Mouse (Mus musculus): ENCODE results near the gene Fbxo21.

Gene Fbxo21

DNA sequence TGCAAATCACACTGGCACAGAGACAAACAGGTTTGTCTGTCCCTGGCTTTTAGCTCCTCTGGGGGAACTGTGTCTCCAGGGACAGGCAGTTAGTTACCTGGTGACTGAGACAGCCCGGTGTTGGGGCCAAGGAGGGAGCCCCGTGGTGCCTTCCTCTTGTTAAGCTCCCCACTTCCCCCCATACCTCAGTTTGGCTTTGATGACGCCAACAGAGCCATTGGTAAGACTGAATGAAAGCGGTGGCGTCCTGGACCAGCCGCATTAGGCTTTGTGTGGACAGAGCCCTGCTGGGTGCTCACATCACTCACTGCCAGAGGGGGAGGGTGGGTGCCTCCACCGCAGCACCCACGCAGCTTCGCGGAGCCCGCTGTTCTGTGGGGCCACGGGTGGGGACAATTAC lies 49.4 kb downstream of the Fbxo21 start:
- DNase-seq: no peak

GRCm38 (mm10) chr5:118026343-118026742 lies 49.8 kb downstream of the Fbxo21 start:
- DNase-seq: no peak

- DNase-seq: no peak
Observed at GRCm38 (mm10) chr5:118027101-118027697, 50.7 kb downstream of the Fbxo21 start.

DNA sequence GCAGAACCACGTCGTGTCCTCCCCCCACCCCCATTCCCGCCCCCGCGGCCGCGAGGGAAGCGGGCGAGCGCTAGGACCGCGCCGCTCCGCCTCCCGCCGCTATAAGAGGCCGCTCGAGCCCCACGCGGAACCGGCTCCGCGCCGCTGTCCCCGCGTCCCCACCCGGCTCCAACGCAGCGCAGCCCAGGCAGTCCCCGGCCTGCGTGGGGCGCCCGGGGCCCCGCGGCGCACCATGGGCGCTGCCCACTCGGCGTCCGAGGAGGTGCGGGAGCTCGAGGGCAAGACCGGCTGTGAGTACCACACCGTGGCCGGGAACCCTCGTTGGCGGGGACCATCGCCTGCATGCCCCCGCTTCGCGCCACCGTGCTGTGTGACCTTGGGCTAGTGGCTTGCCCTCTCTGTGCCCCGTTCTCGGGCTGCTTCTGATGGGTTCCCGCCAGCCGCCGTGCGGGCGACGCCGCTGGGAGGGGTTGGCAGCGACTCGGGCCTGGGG lies 51.2 kb downstream of the Fbxo21 start, which contains the start of gene Tesc:
Tesc (plus strand) TSS at position 46 of the 493 bp plus-strand sequence.
- DNase-seq: no peak

GRCm38 (mm10) chr5:118028191-118029034 lies 51.9 kb downstream of the Fbxo21 start:
- DNase-seq: no peak

DNA sequence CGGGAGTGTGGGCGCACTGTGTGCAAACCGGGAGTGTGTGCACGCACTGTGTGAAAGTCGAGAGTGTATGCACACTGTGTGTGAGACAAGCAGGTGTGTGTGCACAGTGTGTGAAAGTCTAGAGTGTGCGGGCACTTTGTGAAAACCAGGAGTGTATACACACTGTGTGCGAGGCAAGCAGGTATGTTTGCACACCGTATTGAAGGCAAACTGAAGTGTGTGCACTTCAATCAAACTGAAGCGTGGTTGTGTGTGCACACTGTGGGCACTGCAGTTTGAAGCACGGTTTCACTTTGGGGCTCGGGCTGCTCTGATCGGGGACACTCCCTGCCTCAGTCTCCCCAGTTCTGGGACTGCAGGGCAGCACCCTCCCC lies 52.5 kb downstream of the Fbxo21 start:
- DNase-seq: no peak

DNA sequence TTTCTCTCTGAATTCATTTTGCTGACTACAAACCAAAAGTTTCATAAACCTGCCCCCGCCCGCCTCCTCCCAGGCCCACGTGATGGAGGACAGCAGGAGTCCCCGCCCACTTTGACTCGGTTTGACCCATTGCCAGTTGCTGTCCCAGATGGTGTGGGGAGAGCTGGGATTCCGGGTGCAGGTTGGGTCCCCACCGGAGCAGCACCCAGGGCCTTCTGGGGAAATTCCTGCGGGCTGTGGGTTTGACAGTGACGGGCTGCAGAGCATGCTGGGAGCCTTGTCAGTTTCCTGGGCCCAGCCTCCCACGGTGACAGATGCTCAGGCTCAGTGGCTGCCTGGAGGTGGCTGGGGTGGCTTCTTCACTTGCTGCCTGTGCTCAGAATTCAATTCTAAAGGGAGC lies 52.9 kb downstream of the Fbxo21 start:
- DNase-seq: peak; percentile 12

- DNase-seq: no peak
Observed at GRCm38 (mm10) chr5:118030022-118030675, 53.6 kb downstream of the Fbxo21 start.

DNA sequence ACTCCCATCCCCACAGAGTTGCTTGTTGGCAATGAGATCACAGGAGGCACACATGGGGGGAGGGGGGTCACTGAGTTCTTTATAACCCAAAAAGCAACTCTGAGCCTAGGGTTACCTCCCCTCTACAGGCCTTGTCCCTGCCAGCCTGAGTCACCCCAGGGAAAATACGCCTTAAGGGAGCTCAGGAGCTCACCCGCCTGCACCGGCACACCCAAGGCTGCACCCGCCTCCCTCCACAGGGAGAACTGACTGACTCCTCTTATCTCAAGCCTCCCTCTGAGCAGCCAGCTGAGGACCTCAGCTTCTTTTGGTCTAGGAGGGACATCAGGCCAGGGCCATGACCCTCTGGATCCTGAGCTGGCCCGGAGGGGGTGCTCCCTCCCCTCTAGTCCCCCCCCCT lies 54.5 kb downstream of the Fbxo21 start:
- no peak for DNase-seq

- DNase-seq: no peak
Observed at GRCm38 (mm10) chr5:118031508-118031907, 55.0 kb downstream of the Fbxo21 start.

DNA sequence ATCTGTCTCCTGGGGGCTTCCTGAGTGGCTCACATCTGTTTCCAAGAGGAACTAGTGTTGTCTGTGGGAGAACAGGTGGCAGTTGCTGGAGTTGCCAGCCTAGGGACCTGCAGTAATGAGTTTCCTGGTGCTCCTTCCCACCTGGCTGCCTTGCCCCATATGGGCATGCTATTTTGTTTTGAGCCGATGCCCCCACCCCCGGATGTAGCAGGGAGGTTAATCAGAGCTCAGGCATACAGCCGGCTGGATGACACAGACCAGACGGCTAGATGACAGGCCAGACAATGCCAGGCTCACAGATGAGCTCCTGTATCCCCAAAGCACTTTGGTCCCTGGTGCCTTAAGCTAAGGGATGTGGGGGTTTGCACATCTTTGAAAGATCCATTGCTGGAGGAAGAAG lies 56.8 kb downstream of the Fbxo21 start:
- DNase-seq: no peak

GRCm38 (mm10) chr5:118033740-118034139 lies 57.2 kb downstream of the Fbxo21 start:
- no peak for DNase-seq

GRCm38 (mm10) chr5:118034632-118035031 lies 58.1 kb downstream of the Fbxo21 start:
- no peak for DNase-seq

GRCm38 (mm10) chr5:118035786-118036185 lies 59.3 kb downstream of the Fbxo21 start:
- no peak for DNase-seq

GRCm38 (mm10) chr5:118036888-118037797 lies 60.6 kb downstream of the Fbxo21 start:
- DNase-seq: no peak

GRCm38 (mm10) chr5:118037798-118038484 lies 61.4 kb downstream of the Fbxo21 start:
- no peak for DNase-seq

DNA sequence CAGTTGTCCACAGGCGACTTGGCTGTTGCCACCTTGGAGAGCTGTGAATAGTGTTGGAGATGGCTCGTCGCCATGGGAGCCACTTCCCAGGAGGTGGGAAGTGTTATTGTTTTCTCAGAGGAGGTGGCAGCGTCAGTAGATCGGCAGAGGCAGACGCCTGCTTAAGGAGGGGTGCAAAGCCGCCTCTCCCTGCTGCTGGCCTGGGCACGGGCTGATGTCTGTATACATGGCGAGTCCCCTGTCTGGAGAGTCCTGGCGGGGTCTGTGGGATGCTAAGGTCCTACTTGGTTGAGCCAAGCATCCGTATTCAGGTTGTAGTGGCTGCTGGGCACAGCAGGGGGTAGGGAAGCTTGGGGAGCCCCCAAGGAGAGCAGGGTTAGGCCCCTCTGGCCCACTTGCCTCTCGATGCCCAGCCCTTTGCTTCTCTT lies 62.7 kb downstream of the Fbxo21 start:
- DNase-seq: no peak

DNA sequence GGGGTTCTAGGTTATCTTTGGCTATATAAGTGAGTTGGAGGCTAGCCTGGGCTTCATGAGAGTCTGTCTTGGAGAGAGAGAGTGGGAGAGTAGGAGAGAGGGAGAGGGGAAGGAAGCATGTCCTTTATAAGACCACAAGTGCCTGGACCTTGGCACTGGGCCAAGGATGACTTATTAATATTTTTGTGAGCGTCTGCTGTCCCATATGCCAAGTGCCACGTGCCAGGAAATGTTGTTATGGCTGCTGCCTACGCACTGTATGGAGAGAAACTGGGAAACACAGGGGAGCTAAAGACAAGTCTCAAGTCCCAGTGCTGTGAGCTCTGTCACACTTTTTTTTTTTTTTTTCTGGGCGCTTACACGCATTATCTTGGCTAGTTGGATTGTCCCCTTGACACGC lies 66.1 kb downstream of the Fbxo21 start:
- DNase-seq: no peak

DNA sequence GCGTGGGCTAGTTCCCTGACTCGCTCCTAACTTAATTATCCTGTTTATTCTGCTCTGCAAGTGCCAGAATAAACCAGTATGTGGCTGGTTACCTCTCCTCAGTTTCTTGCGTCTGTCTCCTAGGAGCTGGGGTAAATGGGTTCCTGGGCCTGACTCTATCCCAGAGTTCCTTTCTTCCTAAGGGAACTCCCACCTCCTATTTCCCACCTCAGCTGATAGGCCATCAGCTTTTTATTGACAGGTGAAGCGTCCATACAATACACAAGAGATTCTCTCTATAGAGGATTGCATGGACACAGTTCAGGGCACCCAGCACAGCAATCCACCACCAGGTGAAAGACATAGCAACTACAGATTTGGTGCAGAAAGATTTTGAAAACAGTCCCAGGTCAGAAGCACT lies 67.2 kb downstream of the Fbxo21 start:
- DNase-seq: no peak

DNA sequence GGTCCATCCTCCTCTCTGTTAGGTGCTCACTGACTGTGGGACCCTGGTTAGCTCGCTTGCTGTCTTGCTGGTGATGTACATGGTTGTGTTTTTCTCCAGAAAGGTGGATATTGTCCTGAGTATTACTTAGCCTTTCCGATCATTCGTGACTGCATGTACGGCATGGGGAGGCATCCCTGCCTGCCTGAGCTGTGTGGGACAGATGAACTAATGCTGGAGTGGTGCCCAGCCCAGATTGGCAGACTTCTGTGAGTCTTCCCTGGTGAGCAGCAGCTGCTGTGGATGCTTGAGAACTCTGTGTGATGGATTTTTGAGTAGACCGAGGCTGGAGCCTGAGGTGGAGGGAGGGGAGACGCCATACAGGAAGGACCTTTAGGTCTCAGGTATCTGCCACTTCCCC lies 68.4 kb downstream of the Fbxo21 start:
- DNase-seq: no peak

GRCm38 (mm10) chr5:118045385-118045784 lies 68.9 kb downstream of the Fbxo21 start:
- no peak for DNase-seq

All from lung, postnatal 14 days (tissue).